Mouse (Mus musculus) thymus, postnatal 0 days (tissue): Measurements from ENCODE around the gene Dimt1. TPM values are rescaled to one million over a fixed set of nuclear protein-coding genes. Genes with fewer than 3 reads are reported as not detected.
"Not testable (repeated sequence)": the region's sequence is repeated elsewhere in the genome, so short reads cannot be mapped to it uniquely, and the experiment has no call there.

Experiments
- DNase-seq: peaks from one replicate; pipeline ENCODE4 v3.0.0-alpha.2; 2015; ENCODE audit warnings: low spot score
- polyA plus RNA-seq: library from polyadenylated mRNA; unstranded; fragments of >200 nt; fragmentation: Nextera tagmentation; extraction: Ambion mirVana; gene quantifications from 2 replicates; pipeline ENCODE4 v1.2.1, GENCODE M21; 2015

Gene Dimt1
- 29.8 and 31.5 TPM in 2 replicates for polyA plus RNA-seq

- DNase-seq: peak; percentile 92
Measured at GRCm38 (mm10) chr13:106946594-106947540, at the start of gene Dimt1. Gene Dimt1, plus strand, starts transcription at chr13:106947127.

- no peak for DNase-seq
Measured at GRCm38 (mm10) chr13:106904637-106905036, 42.3 kb upstream of the Dimt1 start.

GRCm38 (mm10) chr13:106905154-106905553, 41.8 kb upstream of the Dimt1 start:
- not testable (repeated sequence) for DNase-seq

DNA sequence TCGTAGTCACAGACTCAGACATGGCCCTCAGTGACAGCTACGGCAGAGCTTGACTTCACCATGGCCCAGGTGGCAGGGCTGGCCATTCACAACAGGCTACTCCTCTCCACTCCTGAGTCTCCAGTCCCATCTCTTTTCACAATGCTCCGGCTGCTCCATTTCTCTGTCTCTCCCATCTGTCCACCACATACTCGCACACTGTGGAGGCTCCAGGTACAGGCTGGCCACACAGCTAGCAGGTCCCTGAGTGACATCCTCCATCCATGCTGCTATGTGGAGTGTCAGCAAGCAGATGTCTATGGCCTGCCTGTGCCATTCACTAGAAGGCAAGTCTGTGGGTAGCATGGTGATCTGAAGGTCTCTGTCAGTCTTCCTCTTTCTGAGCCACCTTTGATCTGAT, 39.7 kb upstream of the Dimt1 start:
- no peak for DNase-seq

- DNase-seq: no peak
Measured at GRCm38 (mm10) chr13:106910096-106910495, 36.8 kb upstream of the Dimt1 start.

GRCm38 (mm10) chr13:106913125-106913736, 33.7 kb upstream of the Dimt1 start:
- DNase-seq: no peak

GRCm38 (mm10) chr13:106918322-106919050, 28.4 kb upstream of the Dimt1 start:
- DNase-seq: peak; percentile 42

DNA sequence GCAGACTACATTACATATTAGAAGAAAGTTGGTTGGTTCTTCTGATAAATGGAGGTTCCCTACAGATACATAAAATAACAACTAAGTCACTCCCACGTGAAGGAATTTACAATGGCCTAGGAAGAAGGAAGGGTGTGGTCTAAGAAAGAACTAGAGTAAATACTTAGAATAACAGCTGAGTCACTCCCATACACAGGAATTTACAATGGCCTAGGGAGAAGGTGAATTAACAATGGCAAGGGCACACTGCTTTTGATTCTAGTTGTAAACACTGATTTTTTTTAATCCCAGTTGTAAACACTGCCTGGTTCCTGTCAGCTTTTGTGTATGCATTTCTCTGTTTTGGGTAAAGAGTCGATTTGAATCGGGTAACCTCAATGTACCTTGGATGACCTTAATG, 21.0 kb upstream of the Dimt1 start:
- DNase-seq: not testable (repeated sequence)

DNA sequence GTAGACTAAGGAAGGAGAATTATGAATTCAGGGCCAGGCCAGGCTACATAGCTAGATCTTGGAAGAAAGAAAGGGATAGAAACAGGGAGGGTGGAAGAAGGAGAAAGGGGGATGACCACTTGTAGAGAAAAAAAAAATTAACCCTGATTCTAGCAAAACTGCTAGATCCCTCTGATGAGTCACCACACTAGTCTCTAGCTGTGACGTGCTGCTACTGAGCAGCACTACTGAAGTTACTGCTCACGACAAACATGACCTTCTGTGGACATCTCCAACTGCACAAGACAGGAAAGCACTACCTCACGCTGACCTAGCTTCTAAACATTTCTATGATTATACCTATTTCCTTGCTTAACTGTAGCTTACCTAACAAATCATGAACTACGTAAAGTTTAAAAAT, 18.6 kb upstream of the Dimt1 start:
- no peak for DNase-seq

GRCm38 (mm10) chr13:106929201-106929600, 17.7 kb upstream of the Dimt1 start:
- no peak for DNase-seq

GRCm38 (mm10) chr13:106935871-106936255, 11.1 kb upstream of the Dimt1 start:
- no peak for DNase-seq

DNA sequence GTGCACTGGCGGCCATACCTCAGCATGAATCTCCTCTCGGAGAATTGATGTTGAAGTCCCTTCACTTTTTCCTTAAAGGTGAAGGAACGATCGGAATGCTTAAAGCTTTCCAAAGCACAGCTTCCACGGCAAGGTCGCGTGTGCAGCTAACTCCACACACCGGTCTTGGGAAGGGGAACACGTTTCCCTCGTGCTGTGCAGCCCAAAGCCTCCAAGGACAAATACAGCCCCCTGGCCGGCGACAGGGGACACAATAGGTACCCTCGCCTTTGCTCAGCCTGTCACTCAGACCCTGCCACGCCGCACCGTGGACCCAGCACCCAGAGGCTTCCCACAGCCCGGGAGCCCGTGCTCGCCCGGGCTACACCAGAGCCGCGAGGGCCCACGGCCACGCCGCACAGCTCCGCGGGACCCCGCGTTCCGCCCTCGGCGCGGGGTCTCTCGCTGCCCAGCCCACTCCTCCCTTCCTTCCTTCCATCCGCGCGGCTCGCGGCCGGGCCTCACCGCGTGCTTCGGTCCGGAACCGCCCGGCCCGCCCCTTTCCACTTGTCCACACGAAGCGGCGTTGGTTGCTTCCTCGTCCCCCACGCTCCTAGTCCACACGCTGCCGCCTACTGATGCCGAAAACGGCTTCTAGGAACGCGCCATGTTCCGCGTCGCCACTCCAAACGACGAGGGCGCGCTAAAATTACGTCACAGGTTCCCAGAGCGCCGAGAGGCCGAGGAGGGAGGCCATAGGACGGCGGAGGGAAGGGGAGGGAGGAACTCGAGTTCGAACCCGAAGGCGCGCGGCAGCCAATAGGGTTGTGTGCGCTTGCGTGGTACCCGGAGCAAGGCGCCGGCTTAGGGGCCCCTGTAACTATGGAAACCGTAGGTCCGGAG, 10.4 kb upstream of the Dimt1 start, which contains the start of gene Ipo11:
Ipo11 (minus strand) TSS at position 703 of the 882 bp plus-strand sequence.
- DNase-seq: peak; percentile 95

DNA sequence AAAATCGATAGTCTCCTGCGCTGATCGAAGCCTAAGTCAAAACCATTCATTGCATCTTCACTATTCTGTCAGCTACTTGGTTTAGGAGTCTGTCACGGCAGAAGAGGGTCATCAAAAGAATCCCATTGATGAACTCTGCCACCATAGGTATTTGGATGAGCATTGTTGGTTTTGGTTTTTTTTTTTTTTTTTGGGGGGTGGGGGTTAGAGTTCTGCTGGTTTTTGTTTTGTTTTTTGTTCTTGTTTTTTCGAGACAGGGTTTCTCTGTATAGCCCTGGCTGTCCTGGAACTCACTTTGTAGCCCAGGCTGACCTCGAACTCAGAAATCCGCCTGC, 9.8 kb upstream of the Dimt1 start:
- DNase-seq: no peak

- DNase-seq: no peak
Measured at GRCm38 (mm10) chr13:106941211-106941976, 5.5 kb upstream of the Dimt1 start.

GRCm38 (mm10) chr13:106942721-106943120, 4.2 kb upstream of the Dimt1 start:
- DNase-seq: no peak

- DNase-seq: no peak
Measured at GRCm38 (mm10) chr13:106945518-106945917, 1.4 kb upstream of the Dimt1 start.

GRCm38 (mm10) chr13:106947583-106947982, 656 bp downstream of the Dimt1 start:
- no peak for DNase-seq

GRCm38 (mm10) chr13:106954880-106955279, 8.0 kb downstream of the Dimt1 start:
- DNase-seq: no peak

DNA sequence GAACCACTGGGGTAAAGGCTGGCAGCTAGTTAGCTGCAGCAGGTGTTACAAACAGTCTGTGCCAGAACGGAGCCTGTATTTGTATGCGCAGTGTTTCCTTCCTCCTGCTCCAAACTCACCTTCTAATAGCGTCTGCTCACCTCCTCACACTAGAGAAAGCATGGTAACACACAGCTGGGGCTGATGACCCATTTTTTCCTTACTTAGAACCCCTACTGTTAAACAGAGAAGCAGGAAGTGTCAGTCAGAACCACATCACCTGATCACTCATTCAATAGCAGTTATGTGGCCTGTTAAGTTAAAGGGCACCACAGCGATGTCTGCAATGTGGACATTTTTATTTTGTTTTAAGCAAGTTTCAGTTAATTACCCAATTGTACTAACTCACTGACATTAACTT, 10.6 kb downstream of the Dimt1 start:
- DNase-seq: no peak

DNA sequence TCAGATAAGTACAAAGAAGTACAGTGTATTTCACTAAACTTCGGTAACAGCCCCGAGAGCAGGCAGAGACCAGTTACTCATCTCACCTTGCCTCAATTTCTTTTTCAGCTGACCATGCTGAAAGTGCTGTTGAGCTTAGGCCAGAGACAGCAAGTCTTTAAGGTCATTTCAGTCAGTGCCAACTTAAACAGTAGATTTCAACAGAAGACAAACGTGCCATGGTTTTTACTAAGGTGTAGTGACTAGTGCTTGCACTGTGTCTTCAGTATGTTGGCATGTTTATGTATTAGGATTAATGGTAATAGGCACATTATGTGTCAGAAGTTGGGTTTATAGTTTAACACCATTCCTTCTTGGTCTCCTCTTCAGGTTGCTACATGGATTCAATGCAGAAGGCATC, 11.4 kb downstream of the Dimt1 start:
- DNase-seq: no peak
